Mouse (Mus musculus) intestine, embryonic 14.5 days (tissue): ENCODE measurements at regions not wholly inside any gene's neighbourhood (a gene's known extent, or its start where the extent isn't known, plus 50 kb on each side); places are given as distances from the start of the nearest gene placed in this dataset.

ENCODE experiments used
- ATAC-seq: fragments of 200-750 bp; cut with Nextera tagmentation; replicated peaks from 2 replicates; pipeline ENCODE4 v1.8.0; 2017; ENCODE audit warnings: low read depth, moderate number of reproducible peaks, moderate TSS enrichment, moderate library complexity; ENCODE audit not compliant: low FRiP score, low TSS enrichment
- DNase-seq: peaks from one replicate; pipeline ENCODE4 v3.0.0-alpha.2; 2018; ENCODE audit warnings: low spot score
- H3K27ac ChIP-seq: fragments of 300-500 bp; sonication (generic); 2 replicates; pipeline ENCODE4 v1.5.1; 2014; ENCODE audit warnings: low read depth, mild to moderate bottlenecking, control low read depth
- H3K27me3 ChIP-seq: fragments of 300-500 bp; sonication (generic); replicated peaks from 2 replicates; pipeline ENCODE4 v1.6.1; 2014; ENCODE audit warnings: low read length, control low read depth; ENCODE audit not compliant: control insufficient read depth, insufficient read depth
- H3K36me3 ChIP-seq: fragments of 300-500 bp; sonication (generic); 2 replicates; pipeline ENCODE4 v1.6.1; 2014; ENCODE audit warnings: low read length, control low read depth; ENCODE audit not compliant: control insufficient read depth, insufficient read depth
- H3K4me1 ChIP-seq: fragments of 300-500 bp; sonication (generic); replicated peaks from 2 replicates; pipeline ENCODE4 v1.6.1; 2014; ENCODE audit warnings: low read length, control low read depth, mixed read lengths; ENCODE audit not compliant: control insufficient read depth, insufficient read depth
- H3K4me2 ChIP-seq: fragments of 300-500 bp; sonication (generic); 2 replicates; pipeline ENCODE4 v1.6.1; 2014; ENCODE audit warnings: low read length
- H3K4me3 ChIP-seq: fragments of 300-500 bp; sonication (generic); 2 replicates; pipeline ENCODE4 v1.5.1; 2014; ENCODE audit warnings: low read depth, low read length, control low read depth, mixed read lengths
- H3K9ac ChIP-seq: fragments of 300-500 bp; sonication (generic); 2 replicates; pipeline ENCODE4 v1.6.1; 2014; ENCODE audit warnings: mild to moderate bottlenecking, low read length
- H3K9me3 ChIP-seq: fragments of 300-500 bp; sonication (generic); 2 replicates; pipeline ENCODE4 v1.6.1; 2016; ENCODE audit warnings: low read length, control low read depth; ENCODE audit not compliant: control insufficient read depth
- WGBS: fragments of 180-500 bp; shearing (Covaris S2); extraction: QIAGEN DNeasy Blood & Tissue Kit; methylation state at CpG from one replicate; pipeline ENCODE4 v1.1.7; 2014; 5-methylcytosine and 5-hydroxymethylcytosine counted together

DNA sequence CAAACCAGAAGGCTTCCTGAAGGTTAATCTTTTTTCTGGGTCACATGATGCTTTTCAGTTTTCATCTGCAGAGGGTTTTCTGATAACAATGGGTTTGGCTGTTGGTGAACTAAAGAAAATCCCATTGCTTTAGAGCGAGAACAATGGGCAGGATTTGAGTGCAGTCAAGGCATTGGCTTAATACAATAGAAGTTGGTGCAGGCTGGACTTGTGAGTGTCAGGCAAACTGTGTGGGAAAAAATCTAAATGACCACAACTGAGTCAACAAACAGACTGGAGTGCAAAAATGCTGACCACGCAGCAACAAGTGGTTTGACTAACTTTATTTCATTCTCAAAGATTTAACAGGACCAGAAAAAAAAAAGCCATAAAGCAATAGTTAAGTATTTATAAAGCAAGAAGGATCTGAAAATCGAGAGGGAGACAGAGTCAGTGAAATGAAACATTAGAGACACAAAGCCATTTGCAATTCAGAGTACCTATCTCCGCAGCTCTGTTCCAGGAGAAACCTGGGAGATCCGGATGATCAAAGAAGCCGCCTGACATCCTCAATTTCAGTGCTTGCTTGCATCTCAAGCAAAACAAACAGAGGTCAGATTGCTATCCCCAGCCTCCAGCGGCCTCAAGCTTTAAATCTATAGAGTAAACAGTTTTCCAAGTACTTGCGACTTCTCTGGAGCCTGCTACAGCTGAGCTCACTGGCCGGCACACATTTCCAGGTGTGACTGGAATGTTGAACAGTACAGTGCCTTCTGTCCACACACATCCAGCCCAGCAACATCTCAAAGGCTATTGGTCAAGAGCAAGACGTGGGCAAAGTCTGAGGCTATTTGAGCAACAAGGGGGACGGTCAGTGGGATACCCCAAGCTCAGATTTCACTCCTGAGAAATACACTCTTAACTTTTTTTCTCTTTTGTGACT lies 229.5 kb upstream of the Arglu1 start:
- H3K4me1 ChIP-seq: no peaks in the 10 kb centered on the region
- H3K9me3 ChIP-seq: no peaks in the 10 kb centered on the region
- no peak overlapping the region for H3K4me3 ChIP-seq
- H3K4me2 ChIP-seq: no peak overlapping the region
- 24% methylated on average over 11 of the region's 11 CpGs for WGBS
- H3K27ac ChIP-seq: no peak overlapping the region
- ATAC-seq: no peak
- H3K27me3 ChIP-seq: no peaks in the 10 kb centered on the region
- H3K9ac ChIP-seq: no peak overlapping the region
- H3K36me3 ChIP-seq: no peaks in the 10 kb centered on the region
- no peak for DNase-seq

DNA sequence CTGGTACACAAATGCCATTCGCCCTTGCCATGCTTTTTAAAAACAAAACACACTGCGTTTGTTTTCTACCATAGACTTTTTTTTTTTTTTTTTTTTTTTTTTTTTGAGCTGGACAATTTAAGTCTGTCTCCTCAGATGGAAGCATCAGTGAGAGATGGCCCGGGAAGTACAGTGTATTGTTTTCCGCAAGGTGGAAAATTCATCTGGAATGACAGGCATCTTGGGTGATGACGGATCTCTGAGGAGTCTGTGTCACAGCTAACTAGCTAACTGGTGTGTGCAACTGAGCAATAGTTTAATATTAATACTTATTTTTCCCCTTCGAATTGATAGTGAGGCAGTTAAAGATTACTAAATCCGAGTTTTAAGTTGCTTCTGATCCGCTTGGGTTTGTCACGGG lies 228.7 kb upstream of the Arglu1 start:
- H3K9me3 ChIP-seq: no peaks in the 10 kb centered on the region
- H3K4me3 ChIP-seq: no peak overlapping the region
- no peaks in the 10 kb centered on the region for H3K36me3 ChIP-seq
- no peak overlapping the region for H3K27ac ChIP-seq
- H3K27me3 ChIP-seq: no peaks in the 10 kb centered on the region
- no peak overlapping the region for H3K9ac ChIP-seq
- H3K4me2 ChIP-seq: no peak overlapping the region
- DNase-seq (no peak), ATAC-seq (no peak)
- 80% methylated on average over 9 of the region's 9 CpGs for WGBS
- no peaks in the 10 kb centered on the region for H3K4me1 ChIP-seq

DNA sequence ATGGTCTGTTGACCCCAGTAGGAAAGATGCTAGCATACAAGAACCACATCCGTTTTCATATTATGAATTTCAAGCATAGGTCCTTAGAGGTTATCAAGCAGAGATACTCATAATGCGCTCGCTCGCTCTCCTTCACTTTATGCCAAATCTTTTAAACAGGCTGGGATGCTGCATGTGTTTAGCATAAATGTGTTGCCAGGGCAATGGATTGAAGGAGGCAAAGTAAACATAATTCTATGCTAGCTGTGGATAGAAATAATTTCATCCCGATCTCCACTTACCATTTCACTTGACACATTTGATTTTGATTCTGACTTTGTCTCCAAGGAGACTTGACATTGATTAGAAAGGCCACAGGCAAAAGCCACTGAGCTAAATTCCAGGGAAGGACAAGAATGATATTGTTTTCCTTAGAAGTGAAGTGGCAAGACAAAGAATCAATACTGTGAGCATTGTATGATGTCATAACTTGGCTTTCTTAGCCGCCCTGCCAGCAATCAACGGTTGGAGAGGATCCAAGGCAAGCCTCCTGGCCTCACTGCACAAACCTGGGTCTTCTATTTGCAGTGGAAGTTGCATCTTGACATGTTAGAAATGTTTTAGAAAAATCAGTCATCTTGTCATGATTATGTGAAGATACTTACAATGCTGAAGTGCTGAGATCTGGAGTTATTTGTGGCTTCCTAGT lies 217.3 kb upstream of the Arglu1 start:
- 76% methylated on average over 7 of the region's 7 CpGs for WGBS
- Histone ChIP-seq H3K4me2 (no peak overlapping the region), H3K27ac (no peak overlapping the region), H3K27me3 (no peaks in the 10 kb centered on the region), H3K9ac (no peak overlapping the region), H3K9me3 (no peaks in the 10 kb centered on the region), H3K4me1 (no peaks in the 10 kb centered on the region), H3K4me3 (no peak overlapping the region), H3K36me3 (no peaks in the 10 kb centered on the region)
- ATAC-seq: no peak
- DNase-seq: no peak

DNA sequence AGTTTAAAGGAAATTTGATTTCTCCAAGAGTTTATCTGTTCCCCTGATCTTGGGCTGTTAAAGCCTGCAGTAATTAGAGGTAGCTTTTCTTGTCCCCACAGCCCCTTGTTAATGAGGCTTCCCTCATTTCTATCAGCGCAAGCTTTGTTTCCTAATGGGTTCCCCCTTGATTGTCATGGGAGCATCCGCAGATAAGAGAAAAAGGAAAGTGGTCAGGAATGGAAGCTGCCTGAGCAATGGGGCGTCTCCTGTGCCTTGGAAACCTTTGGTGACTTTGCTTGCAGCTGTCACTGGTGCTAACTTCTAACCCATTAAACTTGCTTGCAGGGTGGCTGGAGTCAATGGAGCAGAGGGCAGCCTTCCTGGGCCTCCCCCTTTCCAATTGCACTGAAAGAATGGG lies 202.7 kb upstream of the Arglu1 start:
- Histone ChIP-seq H3K4me3 (no peak overlapping the region), H3K27me3 (no peaks in the 10 kb centered on the region), H3K4me1 (no peaks in the 10 kb centered on the region), H3K4me2 (no peak overlapping the region), H3K9me3 (no peaks in the 10 kb centered on the region), H3K36me3 (no peaks in the 10 kb centered on the region), H3K27ac (no peak overlapping the region), H3K9ac (no peak overlapping the region)
- DNase-seq (no peak), ATAC-seq (no peak)
- WGBS: 36% methylated on average over 3 of the region's 3 CpGs

DNA sequence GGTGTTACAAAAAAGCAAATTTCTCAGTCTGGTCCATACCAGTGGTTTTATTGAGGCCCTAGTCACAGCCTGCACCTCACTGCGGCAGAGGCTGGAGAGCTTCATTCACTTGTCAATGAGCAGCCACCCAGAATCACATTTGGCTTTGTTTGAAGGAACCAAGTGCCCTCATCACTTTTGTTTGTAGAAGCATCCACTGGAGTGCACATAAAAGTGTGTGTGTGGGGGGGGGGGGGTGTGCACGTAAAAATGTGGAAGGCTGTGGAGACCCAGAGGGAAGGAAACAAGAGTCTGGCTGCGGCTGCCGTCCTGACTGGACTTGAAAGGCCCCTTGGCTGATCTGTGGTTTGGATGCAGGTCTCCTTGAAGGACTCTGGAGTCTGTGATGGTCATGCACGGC lies 187.0 kb upstream of the Arglu1 start:
- H3K4me2 ChIP-seq: no peak overlapping the region
- H3K9ac ChIP-seq: no peak overlapping the region
- H3K36me3 ChIP-seq: no peaks in the 10 kb centered on the region
- no peaks in the 10 kb centered on the region for H3K9me3 ChIP-seq
- no peaks in the 10 kb centered on the region for H3K27me3 ChIP-seq
- no peak overlapping the region for H3K4me3 ChIP-seq
- no peak overlapping the region for H3K27ac ChIP-seq
- WGBS: 23% methylated on average over 5 of the region's 5 CpGs
- DNase-seq: no peak
- ATAC-seq: no peak
- no peaks in the 10 kb centered on the region for H3K4me1 ChIP-seq

DNA sequence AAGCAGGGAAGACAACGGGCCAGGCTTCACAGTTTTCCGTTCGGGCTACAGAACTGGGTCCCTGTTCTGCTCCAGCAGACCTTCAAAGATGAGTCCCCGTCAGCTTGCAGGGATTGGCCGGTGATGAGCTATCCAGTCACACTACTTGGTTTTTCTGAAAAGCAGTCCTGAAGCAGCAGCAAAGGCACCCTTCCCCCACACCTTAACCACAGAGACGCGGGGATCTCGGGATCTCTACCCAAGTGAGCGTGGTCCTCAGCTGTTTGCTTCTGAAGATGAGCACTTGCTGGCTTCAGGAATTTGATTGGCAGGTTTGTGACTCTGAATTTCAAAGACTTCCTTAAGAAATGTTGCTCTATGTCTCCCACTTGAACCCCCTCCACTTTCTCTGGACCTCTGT lies 186.6 kb upstream of the Arglu1 start:
- 56% methylated on average over 9 of the region's 9 CpGs for WGBS
- Histone ChIP-seq H3K4me2 (no peak overlapping the region), H3K27me3 (no peaks in the 10 kb centered on the region), H3K9me3 (no peaks in the 10 kb centered on the region), H3K9ac (no peak overlapping the region), H3K4me3 (no peak overlapping the region), H3K36me3 (no peaks in the 10 kb centered on the region), H3K4me1 (no peaks in the 10 kb centered on the region), H3K27ac (no peak overlapping the region)
- DNase-seq (no peak), ATAC-seq (no peak)

DNA sequence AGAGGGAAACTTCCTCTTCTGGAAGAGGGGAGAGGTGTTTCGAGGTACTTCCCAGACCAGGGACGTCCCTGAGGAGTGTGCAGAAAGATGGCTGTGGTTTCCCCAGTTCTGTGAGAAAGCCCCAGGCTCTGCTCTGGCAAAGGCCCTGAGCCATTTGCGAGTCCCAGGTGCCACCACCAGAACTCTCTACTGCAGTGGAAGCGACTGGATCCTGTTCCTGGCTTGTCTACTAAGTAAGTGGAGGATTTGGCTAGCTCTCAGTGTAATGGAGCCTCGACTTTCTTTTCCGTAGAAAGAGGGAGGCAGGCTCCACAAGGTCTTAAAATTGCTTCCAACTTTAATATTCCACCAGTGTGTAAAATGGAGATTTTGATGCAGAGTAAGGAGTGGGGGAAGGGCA lies 186.1 kb upstream of the Arglu1 start:
- H3K4me1 ChIP-seq: no peaks in the 10 kb centered on the region
- ATAC-seq (no peak), DNase-seq (no peak)
- WGBS: 85% methylated on average over 6 of the region's 6 CpGs
- no peak overlapping the region for H3K4me2 ChIP-seq
- H3K4me3 ChIP-seq: no peak overlapping the region
- no peaks in the 10 kb centered on the region for H3K9me3 ChIP-seq
- no peak overlapping the region for H3K9ac ChIP-seq
- no peak overlapping the region for H3K27ac ChIP-seq
- H3K27me3 ChIP-seq: no peaks in the 10 kb centered on the region
- no peaks in the 10 kb centered on the region for H3K36me3 ChIP-seq

DNA sequence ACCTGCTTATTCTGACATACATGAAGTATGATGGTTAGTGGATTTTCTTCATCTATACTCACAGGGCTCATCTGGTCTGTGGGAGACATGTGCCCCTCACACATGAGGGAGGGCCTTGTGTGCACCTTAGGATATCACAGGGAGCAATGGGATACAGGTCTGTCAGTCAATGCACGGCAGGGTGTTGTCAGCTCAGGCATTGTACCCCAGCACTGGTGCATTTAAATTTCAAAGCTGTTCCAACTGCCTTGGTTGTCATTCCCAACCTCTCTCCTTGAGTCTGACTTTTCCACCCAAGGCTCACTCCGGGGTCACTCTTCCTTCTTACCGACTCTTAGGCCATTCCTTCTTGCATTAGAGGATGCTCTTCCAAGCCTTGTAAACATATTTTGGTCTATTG lies 181.6 kb upstream of the Arglu1 start:
- ATAC-seq: no peak
- Histone ChIP-seq H3K4me3 (no peak overlapping the region), H3K36me3 (no peaks in the 10 kb centered on the region), H3K9me3 (no peaks in the 10 kb centered on the region), H3K27me3 (no peaks in the 10 kb centered on the region), H3K9ac (no peak overlapping the region), H3K27ac (no peak overlapping the region), H3K4me2 (no peak overlapping the region), H3K4me1 (peaks cover 5% of the 10 kb centered on the region; the same call in 1 of the 2 replicates)
- no peak for DNase-seq
- 71% methylated on average over 3 of the region's 3 CpGs for WGBS
